Mouse (Mus musculus): ENCODE measurements around the gene Ogfr. TPM values are rescaled to one million over a fixed set of nuclear protein-coding genes. Genes with fewer than 3 reads are reported as not detected.

Ogfr gene
- total RNA-seq, 2 experiments from 2014 or later: 36.2 to 40.6 TPM

DNA sequence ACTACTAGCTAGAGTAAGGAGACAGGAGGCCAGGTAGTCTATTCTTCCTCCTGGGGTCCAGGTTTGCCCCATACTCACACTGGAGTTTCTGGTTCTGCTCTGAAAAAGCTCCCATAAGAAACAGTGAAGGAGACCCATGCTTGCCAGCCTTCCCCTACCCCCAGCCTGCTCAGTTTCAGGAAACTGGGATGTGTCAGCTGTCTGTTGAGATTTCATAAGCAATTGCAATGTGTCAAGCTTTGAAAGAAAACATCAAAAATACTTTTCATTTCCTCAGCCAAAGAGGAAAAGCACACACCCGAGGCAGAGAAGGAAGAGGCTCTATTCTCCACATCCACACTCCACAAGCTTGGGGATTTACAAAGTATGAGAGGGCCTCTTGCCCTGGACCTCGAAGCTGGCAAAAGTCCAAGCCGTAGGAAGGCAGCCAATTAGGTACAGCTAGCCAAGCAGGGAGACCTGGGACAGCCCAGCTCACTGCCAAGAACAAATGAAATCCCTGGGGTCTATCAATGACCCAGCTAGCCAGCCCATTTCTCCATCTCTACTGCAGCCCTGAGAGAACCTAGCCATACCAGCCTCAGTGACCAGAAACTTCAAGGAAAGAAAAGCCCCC, 19.9 kb upstream of the Ogfr start:
- TF ChIP-seq CTCF (conservative IDR thresholded peaks at IDR 0.05): no peak
- Histone ChIP-seq H3K27ac (peak overlapping the region; percentile 57), H3K4me3 (no peak overlapping the region)
- peak; percentile 40 to 54 for DNase-seq (ENCODE audit: low spot score in 2 of 2)

DNA sequence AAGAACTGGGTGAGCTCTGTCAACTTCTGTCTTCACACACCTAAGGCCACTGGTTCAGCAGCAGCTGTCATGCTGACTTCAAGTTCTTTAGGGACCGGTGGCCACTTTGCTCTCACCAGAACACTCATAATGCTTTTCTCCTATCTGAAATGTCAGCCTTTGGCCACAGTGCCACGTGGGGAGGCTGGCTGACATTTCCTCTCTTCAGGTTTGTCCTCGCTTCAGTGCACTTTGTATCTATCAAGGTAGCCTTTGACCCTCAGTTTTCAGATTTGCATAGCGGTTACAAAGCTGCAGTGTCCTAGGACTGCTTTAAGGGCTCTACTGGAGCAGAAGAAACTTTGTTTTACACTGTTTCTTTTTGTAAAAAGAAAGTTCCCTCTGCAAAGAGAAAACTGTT, 12.6 kb upstream of the Ogfr start:
- no peak for TF ChIP-seq CTCF (conservative IDR thresholded peaks at IDR 0.05)
- no peak overlapping the region for H3K4me3 ChIP-seq
- no peak overlapping the region for H3K27ac ChIP-seq
- no peak for DNase-seq (ENCODE audit: low spot score in 2 of 2)

DNA sequence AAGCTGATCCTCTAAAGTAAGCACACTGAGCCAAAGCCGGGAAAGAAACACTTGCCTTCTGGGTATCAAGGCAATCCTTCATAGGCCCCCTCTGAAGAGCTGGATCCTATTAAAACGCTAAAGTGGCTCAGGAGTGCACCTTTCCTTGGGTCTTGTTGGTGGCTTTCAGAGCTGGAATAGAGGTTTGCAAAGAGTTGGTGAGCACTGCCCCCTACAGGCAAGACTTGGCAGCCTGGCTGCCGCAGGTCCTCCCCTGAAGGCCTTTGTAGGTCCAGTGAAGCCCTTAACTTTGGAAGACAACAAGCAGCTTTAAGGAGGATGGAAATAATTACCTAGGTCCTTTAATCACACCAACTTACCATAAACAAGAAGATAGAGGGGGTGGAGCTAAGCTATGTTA, 10.4 kb upstream of the Ogfr start:
- peak; percentile 96 for TF ChIP-seq CTCF (conservative IDR thresholded peaks at IDR 0.05)
- peak; percentile 51 to 82 for DNase-seq (ENCODE audit: low spot score in 2 of 2)

DNA sequence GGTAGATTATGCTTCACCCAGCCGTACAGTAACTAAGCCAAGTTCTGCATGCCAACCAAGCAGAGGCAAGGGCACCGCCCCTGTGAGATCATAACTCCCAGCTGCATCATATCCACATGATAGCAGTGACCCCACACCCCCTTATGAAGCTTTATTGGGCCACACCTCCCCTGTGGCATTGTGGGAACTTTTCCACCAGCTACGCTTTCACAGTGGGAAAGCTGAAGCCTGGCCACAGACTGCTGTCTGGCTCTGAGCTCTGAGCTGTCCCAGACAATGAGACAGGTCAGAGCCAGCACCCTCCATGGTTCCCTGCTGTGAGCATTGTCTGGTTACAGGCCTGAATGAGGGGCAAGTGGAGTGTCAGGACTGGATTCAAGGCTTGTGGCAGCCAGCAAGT, 8.0 kb upstream of the Ogfr start, which contains the start of gene Mrgbp:
Mrgbp (plus strand) TSS at position 303 of the 400 bp plus-strand sequence.
- H3K27ac ChIP-seq: peak within 1 kb of the TSS; percentile 28; the same call in 1 of the 2 replicates
- DNase-seq (ENCODE audit: low spot score in 2 of 2): no peak
- H3K4me3 ChIP-seq: no peak within 1 kb of the TSS
- TF ChIP-seq CTCF (conservative IDR thresholded peaks at IDR 0.05): no peak

More for the DNA sequence above, 10.4 kb upstream of the Ogfr start:
- Histone ChIP-seq H3K4me3 (no peak overlapping the region), H3K27ac (no peak overlapping the region)

DNA sequence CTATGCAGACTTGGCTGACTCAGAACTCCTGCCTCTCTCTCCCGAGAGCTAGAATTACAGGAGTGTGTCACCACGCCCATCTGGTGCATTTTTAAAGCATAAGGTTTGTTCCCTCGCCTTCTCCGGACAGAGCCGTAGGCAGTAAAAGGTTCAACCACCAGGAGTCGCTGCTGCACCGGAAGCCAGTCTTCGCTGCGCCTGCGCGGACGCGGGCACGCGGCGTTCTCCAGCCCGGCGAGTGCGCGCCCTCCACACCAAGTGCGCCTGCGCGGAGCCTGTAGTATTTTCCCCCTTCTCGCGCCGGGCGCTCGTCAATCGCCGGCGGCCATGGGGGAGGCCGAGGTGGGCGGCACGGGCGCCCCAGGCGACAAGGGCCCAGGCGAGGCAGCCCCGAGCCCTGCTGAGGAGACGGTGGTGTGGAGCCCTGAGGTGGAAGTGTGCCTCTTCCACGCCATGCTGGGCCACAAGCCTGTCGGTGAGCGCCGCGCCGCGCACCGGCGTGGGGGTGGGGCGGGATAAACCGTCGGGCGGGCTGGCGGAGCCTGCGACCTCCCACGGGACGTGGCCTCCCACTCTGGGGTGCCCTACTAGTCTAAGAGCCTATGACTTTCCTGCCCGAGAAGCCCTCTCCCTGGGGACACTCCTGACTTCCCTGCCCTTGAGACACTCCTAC, 6.4 kb upstream of the Ogfr start:
- peak; percentile 95 to 99 for DNase-seq (ENCODE audit: low spot score in 2 of 2)
- Histone ChIP-seq H3K27ac (peak overlapping the region; percentile 97), H3K4me3 (peak overlapping the region; percentile 88)
- peak; percentile 95 for TF ChIP-seq CTCF (conservative IDR thresholded peaks at IDR 0.05)

DNA sequence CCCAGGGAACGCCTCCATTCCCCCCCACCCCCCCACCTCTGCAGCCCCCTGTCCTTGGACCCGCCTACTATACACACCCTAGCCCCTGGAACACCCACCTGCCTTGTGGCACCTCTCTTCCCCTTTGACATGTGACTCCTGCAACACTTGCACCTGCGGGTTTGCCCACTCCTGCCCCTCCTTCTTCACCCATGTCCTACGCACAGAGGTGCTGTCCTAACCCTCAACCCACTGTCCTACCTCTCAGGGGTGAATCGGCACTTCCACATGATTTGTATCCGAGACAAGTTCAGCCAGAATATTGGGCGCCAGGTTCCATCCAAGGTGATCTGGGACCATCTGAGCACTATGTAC, 5.9 kb upstream of the Ogfr start:
- no peak for TF ChIP-seq CTCF (conservative IDR thresholded peaks at IDR 0.05)
- peak overlapping the region; percentile 88 for H3K4me3 ChIP-seq
- DNase-seq (ENCODE audit: low spot score in 2 of 2): no peak
- peak overlapping the region; percentile 97; the same call in 1 of the 2 replicates for H3K27ac ChIP-seq

DNA sequence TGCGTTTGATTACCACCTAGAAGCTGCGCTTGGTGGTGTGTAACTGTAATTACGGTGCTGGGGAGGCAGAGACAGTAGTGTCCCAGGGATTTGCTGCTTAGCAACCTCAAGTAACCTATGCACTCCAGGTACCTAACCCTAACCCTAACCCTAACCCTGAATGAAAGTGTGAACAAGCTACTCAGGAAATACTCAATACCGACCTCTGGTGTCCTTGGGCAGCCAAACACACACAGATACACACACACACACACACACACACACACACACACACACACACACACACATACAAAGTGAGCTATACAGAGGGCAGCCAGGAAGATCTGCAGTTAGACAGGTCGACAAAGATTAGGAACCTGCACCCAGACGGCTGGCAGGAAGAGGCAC, 316 bp upstream of the Ogfr start:
- TF ChIP-seq CTCF (conservative IDR thresholded peaks at IDR 0.05): no peak
- Histone ChIP-seq H3K27ac (peak overlapping the region; percentile 99), H3K4me3 (peak overlapping the region; percentile 91)
- no peak for DNase-seq (ENCODE audit: low spot score in 2 of 2)

DNA sequence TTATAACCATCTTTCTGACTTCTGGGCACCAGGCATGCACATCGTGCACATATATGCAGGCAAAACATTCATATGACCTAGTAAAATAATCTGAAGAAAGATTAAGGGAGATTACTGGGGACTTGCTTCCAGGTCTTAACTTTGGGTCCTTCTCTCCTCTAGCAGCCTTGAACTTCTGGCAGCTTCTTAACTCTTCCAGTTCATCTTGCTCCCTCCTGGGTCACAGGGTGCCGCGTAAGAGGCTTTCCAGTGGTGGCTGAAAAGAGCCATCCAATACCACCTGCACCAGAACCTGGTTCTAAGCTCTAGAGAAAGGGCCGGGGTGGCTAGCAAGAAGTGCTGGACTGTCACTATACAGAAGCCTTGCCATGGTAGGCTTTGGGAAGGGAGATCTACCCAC, 8.4 kb downstream of the Ogfr start, which contains the start of gene Col9a3:
Col9a3 (plus strand) TSS at position 301 of the 400 bp plus-strand sequence.
- Histone ChIP-seq H3K27ac (peak within 1 kb of the TSS; percentile 70), H3K4me3 (peak within 1 kb of the TSS; percentile 31; the same call in 1 of the 2 replicates)
- TF ChIP-seq CTCF (conservative IDR thresholded peaks at IDR 0.05): no peak
- DNase-seq (ENCODE audit: low spot score in 2 of 2): no peak

DNA sequence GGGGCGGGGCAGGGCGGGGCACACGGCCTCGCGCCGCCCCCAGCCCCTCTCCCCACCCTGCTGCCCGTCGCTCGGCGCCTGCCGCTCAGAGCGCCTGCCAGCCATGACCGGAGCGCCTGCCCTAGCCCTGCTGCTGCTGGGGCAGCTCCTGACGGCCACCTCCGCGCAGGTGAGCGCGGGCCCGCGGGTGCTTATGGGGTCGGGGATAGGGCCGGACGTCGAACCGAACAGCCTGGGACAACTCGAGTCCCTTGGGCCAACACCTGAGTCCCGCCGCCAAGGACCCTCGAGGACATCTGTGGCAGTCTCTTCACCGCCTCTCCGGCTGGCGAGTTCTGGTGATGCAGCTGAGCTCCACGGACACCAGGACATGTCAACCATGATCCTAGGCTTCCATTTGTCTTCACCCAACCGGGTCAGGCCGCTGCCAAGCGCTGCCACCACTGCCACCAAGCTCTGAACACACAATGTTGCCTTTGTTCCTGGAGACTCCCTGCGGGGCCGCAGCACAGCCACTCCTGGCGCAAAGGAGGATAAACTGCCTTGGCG, 9.2 kb downstream of the Ogfr start:
- Histone ChIP-seq H3K4me3 (peak overlapping the region; percentile 31; the same call in 1 of the 2 replicates), H3K27ac (peak overlapping the region; percentile 70)
- DNase-seq (ENCODE audit: low spot score in 2 of 2): no peak
- TF ChIP-seq CTCF (conservative IDR thresholded peaks at IDR 0.05): no peak

DNA sequence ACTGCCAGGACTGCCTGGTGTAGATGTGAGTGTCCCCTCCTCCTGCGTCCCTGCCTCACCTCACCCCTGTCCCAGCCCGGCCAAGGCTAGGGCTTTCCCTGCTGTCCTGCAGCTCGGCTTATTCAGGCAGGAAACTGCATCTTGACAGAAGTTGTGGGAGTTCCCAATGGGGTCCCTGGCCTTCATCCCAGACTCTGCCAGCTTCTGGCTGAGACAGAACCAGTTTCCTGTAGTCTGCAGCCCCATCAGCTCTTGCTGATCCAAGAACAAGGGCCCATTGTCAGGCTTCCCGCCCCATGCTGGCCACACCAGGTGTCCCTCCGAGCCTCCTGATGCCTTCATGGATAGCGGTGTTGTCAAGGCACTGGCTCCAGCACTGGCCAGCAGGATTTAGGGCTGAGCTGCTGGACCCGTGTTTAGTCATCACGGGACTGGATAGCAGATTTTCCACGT, 11.6 kb downstream of the Ogfr start:
- DNase-seq (ENCODE audit: low spot score in 2 of 2): no peak

DNA sequence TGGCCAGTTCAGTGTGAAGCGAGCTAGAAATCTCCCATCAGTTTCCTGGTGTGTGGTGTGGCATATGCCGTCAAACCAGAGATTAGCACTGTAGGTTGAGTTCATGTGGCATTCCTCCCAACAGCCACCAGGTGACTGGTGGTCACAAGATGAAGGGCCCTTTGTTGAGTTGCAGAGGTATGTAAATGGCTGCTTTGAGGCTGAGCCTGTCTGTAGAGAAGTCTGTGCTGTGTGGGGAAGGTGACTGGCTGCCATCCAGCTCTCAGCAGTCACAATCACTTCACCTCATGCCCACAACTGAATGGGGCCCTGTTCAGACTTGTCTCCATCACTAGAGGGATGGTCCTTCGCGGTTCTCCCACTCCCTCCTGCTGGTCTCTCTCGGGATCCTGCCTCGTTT, 15.7 kb downstream of the Ogfr start:
- peak; percentile 17; the same call in 1 of the 2 replicates for TF ChIP-seq CTCF (conservative IDR thresholded peaks at IDR 0.05)
- no peak overlapping the region for H3K4me3 ChIP-seq
- H3K27ac ChIP-seq: no peak overlapping the region
- DNase-seq (ENCODE audit: low spot score in 2 of 2): no peak

More for the DNA sequence above, 11.6 kb downstream of the Ogfr start:
- Histone ChIP-seq H3K27ac (peak overlapping the region; percentile 14; the same call in 1 of the 2 replicates), H3K4me3 (no peak overlapping the region)
- no peak for TF ChIP-seq CTCF (conservative IDR thresholded peaks at IDR 0.05)

DNA sequence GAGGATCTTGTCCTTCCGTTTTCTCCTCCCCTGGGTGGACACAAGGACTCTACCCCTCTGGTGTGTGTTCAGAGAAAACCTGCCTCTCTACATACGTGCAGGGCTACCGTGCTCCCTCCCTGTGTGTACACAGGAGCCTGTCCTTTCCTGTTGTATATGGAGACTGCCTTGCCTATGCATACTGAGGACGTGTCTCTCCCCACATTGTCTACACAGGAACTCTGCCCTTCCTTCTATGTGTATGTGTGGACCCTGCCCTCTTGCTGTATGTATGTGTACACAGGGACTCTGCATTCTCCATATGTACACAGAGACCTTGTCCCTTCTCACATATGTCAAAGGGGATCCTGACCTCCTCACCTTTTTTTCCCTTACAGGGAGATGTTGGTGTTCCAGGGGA, 21.2 kb downstream of the Ogfr start:
- no peak overlapping the region for H3K27ac ChIP-seq
- TF ChIP-seq CTCF (conservative IDR thresholded peaks at IDR 0.05): no peak
- no peak overlapping the region for H3K4me3 ChIP-seq
- no peak for DNase-seq (ENCODE audit: low spot score in 2 of 2)

DNA sequence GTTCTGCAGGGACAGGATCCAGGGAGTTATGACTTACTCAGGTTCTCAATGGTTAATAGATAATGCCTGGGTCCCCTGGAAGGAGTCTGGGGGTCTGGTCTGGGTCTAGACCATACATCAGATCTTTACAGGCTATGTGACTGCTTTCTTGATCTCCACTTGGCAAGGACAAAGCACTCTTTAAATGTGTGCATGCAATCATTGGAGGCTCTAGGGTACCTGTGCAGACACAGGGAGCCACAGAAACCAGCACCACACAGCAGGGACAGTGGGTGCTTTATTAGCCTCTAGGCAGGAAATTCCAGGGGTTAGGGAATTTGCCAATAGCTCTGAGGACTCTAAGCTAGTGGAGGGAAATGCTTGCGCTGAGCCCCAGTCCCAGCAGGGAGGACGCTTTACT, 22.8 kb downstream of the Ogfr start:
- no peak overlapping the region for H3K27ac ChIP-seq
- TF ChIP-seq CTCF (conservative IDR thresholded peaks at IDR 0.05): no peak
- no peak for DNase-seq (ENCODE audit: low spot score in 2 of 2)
- H3K4me3 ChIP-seq: no peak overlapping the region
